Mouse (Mus musculus): ENCODE results near the gene Hpgds. TPM values are rescaled to one million over a fixed set of nuclear protein-coding genes. Genes with fewer than 3 reads are reported as not detected.

The Hpgds gene
- polyA plus RNA-seq, 1 experiment from 2014 or later = 320 TPM

DNA sequence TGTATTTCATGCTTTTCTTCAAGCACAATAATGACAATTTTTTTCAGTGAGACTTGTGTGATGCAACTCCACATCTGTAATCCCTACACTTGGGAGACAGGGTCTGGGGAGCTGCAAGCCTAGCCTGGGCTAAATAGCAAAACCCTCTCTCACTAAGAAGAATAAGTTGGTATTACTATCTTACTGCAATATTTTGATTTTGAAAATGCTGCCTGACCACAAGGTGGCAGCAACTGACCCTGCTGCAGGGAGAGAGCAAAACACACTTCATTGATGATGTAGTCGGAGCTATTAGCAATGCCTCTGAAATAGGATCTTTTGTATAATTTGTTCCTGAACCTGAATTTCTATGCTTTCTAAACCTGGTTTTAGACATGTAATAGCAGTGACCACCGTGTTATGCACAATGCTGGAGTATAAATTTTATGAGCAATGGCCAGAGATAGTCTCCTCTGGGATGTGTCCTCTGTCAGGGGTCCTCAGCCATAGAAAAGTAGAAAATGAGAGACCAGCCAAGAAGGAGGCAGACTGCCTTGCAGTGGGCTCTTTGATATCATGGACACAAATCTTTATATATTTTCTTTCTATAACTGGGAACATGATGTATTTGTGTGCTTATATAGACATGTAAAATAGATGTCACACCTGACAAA is 18.5 kb downstream of the Hpgds start:
- 45% methylated on average over 2 of the region's 2 CpGs for WGBS (ENCODE audit: missing documents)

DNA sequence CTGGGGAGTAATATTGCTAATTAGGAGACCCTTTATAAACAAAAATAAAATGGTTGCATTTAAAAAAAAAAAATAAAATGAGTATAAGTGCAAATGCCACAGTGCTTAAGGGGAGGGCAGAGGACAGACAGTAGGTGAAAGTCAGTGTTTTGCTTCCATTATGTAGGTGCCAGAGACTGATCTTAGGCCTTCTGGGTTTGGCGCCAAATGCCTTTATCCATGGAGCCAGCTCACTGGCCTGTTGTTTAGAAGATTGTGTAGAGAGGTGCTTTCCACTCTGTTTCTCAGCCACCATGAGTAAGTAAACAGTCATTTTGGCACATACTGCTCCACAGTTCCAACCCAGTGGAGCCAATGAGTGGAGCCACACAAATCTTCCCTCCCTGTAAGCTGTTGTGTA is 27.2 kb downstream of the Hpgds start:
- Histone ChIP-seq H3K4me3 (ENCODE audit: inconsistent target) (no peak overlapping the region), H3K27ac (no peak overlapping the region), H3K79me2 (ENCODE audit: inconsistent target) (no peaks in the 10 kb centered on the region), H3K36me3 (ENCODE audit: inconsistent target) (peaks cover 37% of the 10 kb centered on the region)
- 100% methylated on average over 1 of the region's 1 CpGs for WGBS (ENCODE audit: missing documents)

More for the DNA sequence above, 18.5 kb downstream of the Hpgds start:
- Histone ChIP-seq H3K27ac (no peak overlapping the region), H3K4me3 (ENCODE audit: inconsistent target) (no peak overlapping the region), H3K79me2 (ENCODE audit: inconsistent target) (peaks cover 1% of the 10 kb centered on the region; the same call in 1 of the 2 replicates), H3K36me3 (ENCODE audit: inconsistent target) (peaks cover 79% of the 10 kb centered on the region)

GRCm38 (mm10) chr6:65114902-65115301 is 29.8 kb downstream of the Hpgds start:
- Histone ChIP-seq H3K4me3 (ENCODE audit: inconsistent target) (no peak overlapping the region), H3K79me2 (ENCODE audit: inconsistent target) (no peaks in the 10 kb centered on the region), H3K36me3 (ENCODE audit: inconsistent target) (peaks cover 26% of the 10 kb centered on the region), H3K27ac (peak overlapping the region; percentile 52)
- 5% methylated on average over 2 of the region's 2 CpGs for WGBS (ENCODE audit: missing documents)

- Histone ChIP-seq H3K4me3 (ENCODE audit: inconsistent target) (no peak overlapping the region), H3K36me3 (ENCODE audit: inconsistent target) (peaks cover 30% of the 10 kb centered on the region), H3K27ac (no peak overlapping the region), H3K79me2 (ENCODE audit: inconsistent target) (no peaks in the 10 kb centered on the region)
- WGBS (ENCODE audit: missing documents) = 77% methylated on average over 1 of the region's 1 CpGs
These were observed 65.6 kb downstream of the Hpgds start for GRCm38 (mm10) chr6:65079139-65079538.

DNA sequence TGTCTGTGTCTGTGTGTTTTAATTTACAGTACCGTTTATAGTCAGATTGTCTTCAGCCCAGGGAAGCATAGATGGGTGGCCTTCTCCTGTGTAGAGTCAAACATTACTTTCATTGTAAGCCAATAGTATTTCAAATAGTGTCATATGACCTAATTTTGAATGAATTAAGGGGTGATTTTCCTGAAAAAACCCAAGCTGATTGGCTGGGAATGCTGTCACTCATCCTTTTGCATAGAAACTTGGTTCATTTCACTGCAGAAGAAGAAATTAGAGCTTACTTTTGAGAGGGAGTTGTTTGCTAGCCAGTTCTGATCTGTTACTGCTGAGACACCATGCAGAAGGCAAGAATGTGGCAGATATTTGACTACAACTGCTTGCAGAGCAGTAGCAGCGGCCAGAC is 69.5 kb downstream of the Hpgds start:
- Histone ChIP-seq H3K27ac (no peak overlapping the region), H3K36me3 (ENCODE audit: inconsistent target) (peaks cover 58% of the 10 kb centered on the region), H3K4me3 (ENCODE audit: inconsistent target) (no peak overlapping the region), H3K79me2 (ENCODE audit: inconsistent target) (no peaks in the 10 kb centered on the region)
- WGBS (ENCODE audit: missing documents) = 100% methylated on average over 2 of the region's 2 CpGs

Other genes starting within 250 kb of the Hpgds start
- 22.6 to 44.4 TPM (median 33.1 TPM) in 3 replicates for gene Smarcad1, start 102.3 kb downstream of the Hpgds start, polyA plus RNA-seq (2018)
- gene C130060K24Rik, start 236.2 kb upstream of the Hpgds start, polyA plus RNA-seq (2018) = not detected in 3 replicates

Measured in macrophage (primary cell).